In the genomic region with DNA sequence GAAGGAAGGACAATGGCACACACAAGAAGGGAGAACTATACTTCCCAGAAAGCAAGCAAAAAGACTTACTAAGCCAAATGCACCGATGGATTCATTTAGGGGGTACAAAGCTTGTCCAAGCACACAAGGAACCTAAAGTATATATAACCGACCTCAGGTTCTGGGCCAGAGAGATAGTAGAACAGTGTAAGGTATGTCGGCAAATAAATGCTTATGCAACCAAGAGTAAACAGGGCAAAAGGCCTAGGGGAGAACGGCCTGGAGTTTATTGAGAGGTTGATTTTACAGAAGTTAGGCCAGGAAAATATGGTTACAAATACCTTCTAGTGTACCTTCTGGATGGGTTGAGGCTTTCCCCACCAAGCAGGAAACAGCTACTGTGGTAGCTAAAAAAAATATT, we compare ENCODE assay signal across 22 mouse cellular contexts. TPM values are rescaled to one million over a fixed set of nuclear protein-coding genes. Genes with fewer than 3 reads are reported as not detected.
A peak's percentile ranks its signal among the peaks of the same experiment; 100 is the strongest.
DNase-seq lines count a peak whose midpoint lies in the region; ATAC-seq and TF ChIP-seq lines count a peak whose summit lies in the region.
"Had no signal": no experiment of that assay in that cellular context is flagged by ENCODE, and none has a peak within 500 bp of the region (broad histone marks: within the 10 kb centered on the region; RNA-seq: fewer than 3 reads in every experiment).

No protein-coding gene starts in this region.

- H3K27ac ChIP-seq in liver, adult 2 months (replicated peaks; ENCODE audit: insufficient read depth, low read depth, low read length) = peak overlapping the region; percentile 98
- H3K27ac ChIP-seq in liver, embryonic 15.5 days (replicated peaks) = peak overlapping the region; percentile 67
- no peak overlapping the region for H3K27ac ChIP-seq in liver, embryonic 12.5 days
- peak overlapping the region; percentile 84 for H3K27ac ChIP-seq in liver, embryonic 16.5 days (ENCODE audit: low read length)
- no peak overlapping the region for H3K27ac ChIP-seq in liver, embryonic 11.5 days (ENCODE audit: low read depth, low read length)
- H3K27ac ChIP-seq in liver, postnatal 0 days (ENCODE audit: low read depth) = peak overlapping the region; percentile 95

- TF ChIP-seq POLR2A in liver, adult 2 months (IDR thresholded peaks at IDR 0.05; ENCODE audit: extremely low read depth, insufficient read depth, low read length) = no peak

- no peak overlapping the region; the same call in 1 of the 2 replicates for H3K9ac ChIP-seq in liver, adult 2 months (ENCODE audit: low read depth, low read length)
- H3K9ac ChIP-seq in liver, embryonic 15.5 days = no peak overlapping the region
- H3K9ac ChIP-seq in liver, embryonic 12.5 days = no peak overlapping the region
- H3K9ac ChIP-seq in liver, embryonic 16.5 days (ENCODE audit: low read depth, low read length) = no peak overlapping the region
- no peak overlapping the region for H3K9ac ChIP-seq in liver, embryonic 11.5 days (ENCODE audit: low read depth, low read length)
- H3K9ac ChIP-seq in liver, postnatal 0 days (replicated peaks) = no peak overlapping the region

- DNase-seq in liver, adult 2 months (ENCODE audit: extremely low read depth, low read depth, low spot score) = peak; percentile 95
- DNase-seq in liver = no peak
- no peak for DNase-seq in liver, embryonic 11.5 days (ENCODE audit: low spot score)
- DNase-seq in liver, postnatal 0 days = no peak
- no peak for DNase-seq in spleen, postnatal 4 days (ENCODE audit: low spot score in 2 of 2)
- DNase-seq: B cell, adult 2 months; cerebellum, adult 11 months; cerebellum, adult 11-12 months had no signal

- H3K4me3 ChIP-seq in liver, adult 2 months (ENCODE audit: insufficient read depth, low read depth, low read length) = no peak overlapping the region
- no peak overlapping the region for H3K4me3 ChIP-seq in liver, embryonic 15.5 days (replicated peaks)
- no peak overlapping the region for H3K4me3 ChIP-seq in liver, embryonic 12.5 days
- H3K4me3 ChIP-seq in liver, embryonic 16.5 days (ENCODE audit: low read depth, low read length) = no peak overlapping the region
- H3K4me3 ChIP-seq in liver, embryonic 11.5 days (ENCODE audit: low read depth, low read length) = no peak overlapping the region
- no peak overlapping the region for H3K4me3 ChIP-seq in liver, postnatal 0 days (ENCODE audit: low read depth, low read length)

- H3K4me2 ChIP-seq in liver, embryonic 15.5 days = no peak overlapping the region
- no peak overlapping the region for H3K4me2 ChIP-seq in liver, embryonic 12.5 days
- no peak overlapping the region for H3K4me2 ChIP-seq in liver, embryonic 16.5 days (ENCODE audit: low read depth, low read length)
- no peak overlapping the region for H3K4me2 ChIP-seq in liver, embryonic 11.5 days
- H3K4me2 ChIP-seq in liver, postnatal 0 days (ENCODE audit: low read depth, low read length) = 0 out of 2 replicates have a peak overlapping the region, but pooled peaks have one; percentile 26

- H3K27me3 ChIP-seq in liver, adult 2 months (ENCODE audit: control insufficient read depth, insufficient read depth, low read length) = no peaks in the 10 kb centered on the region
- H3K27me3 ChIP-seq in liver, embryonic 15.5 days = no peaks in the 10 kb centered on the region
- H3K27me3 ChIP-seq in liver, embryonic 12.5 days (replicated peaks) = no peaks in the 10 kb centered on the region
- H3K27me3 ChIP-seq in liver, embryonic 16.5 days (ENCODE audit: control insufficient read depth, insufficient read depth, low read depth, low read length) = no peaks in the 10 kb centered on the region
- H3K27me3 ChIP-seq in liver, embryonic 11.5 days (replicated peaks; ENCODE audit: control insufficient read depth, insufficient read depth, low read length) = no peaks in the 10 kb centered on the region; the same call in 1 of the 2 replicates
- H3K27me3 ChIP-seq in liver, postnatal 0 days (ENCODE audit: insufficient read depth, low read length) = no peaks in the 10 kb centered on the region

- TF ChIP-seq CTCF in liver, adult 2 months (IDR thresholded peaks at IDR 0.05; ENCODE audit: low read depth, low read length) = no peak
- no peak for TF ChIP-seq CTCF in liver, postnatal 0 days (IDR thresholded peaks at IDR 0.05; ENCODE audit: low read depth)

- H3K79me2 ChIP-seq in liver, adult 2 months (ENCODE audit: control insufficient read depth, insufficient read depth, low read length) = peaks cover 6% of the 10 kb centered on the region; the same call in 1 of the 2 replicates

- peak; percentile 40 for TF ChIP-seq EP300 in liver, postnatal 0 days (IDR thresholded peaks at IDR 0.05; ENCODE audit: low read depth)

- WGBS in liver, adult 2 months = 25% methylated on average over 4 of the region's 4 CpGs
- 60% methylated on average over 4 of the region's 4 CpGs for WGBS in liver, embryonic 15.5 days (ENCODE audit: insufficient replicate concordance)
- 57% methylated on average over 4 of the region's 4 CpGs for WGBS in liver, embryonic 12.5 days (ENCODE audit: insufficient replicate concordance)
- 55% methylated on average over 4 of the region's 4 CpGs for WGBS in liver, embryonic 16.5 days (ENCODE audit: insufficient replicate concordance)
- 70% methylated on average over 4 of the region's 4 CpGs for WGBS in liver, embryonic 11.5 days
- 61% methylated on average over 4 of the region's 4 CpGs for WGBS in liver, postnatal 0 days (ENCODE audit: insufficient replicate concordance)

- peaks cover 20% of the 10 kb centered on the region for H3K4me1 ChIP-seq in liver, adult 2 months (ENCODE audit: control insufficient read depth, insufficient read depth, low read length)
- no peaks in the 10 kb centered on the region for H3K4me1 ChIP-seq in liver, embryonic 15.5 days (replicated peaks)
- H3K4me1 ChIP-seq in liver, embryonic 12.5 days = no peaks in the 10 kb centered on the region
- no peaks in the 10 kb centered on the region; the same call in 1 of the 2 replicates for H3K4me1 ChIP-seq in liver, embryonic 16.5 days (ENCODE audit: control insufficient read depth, low read depth, low read length)
- H3K4me1 ChIP-seq in liver, embryonic 11.5 days (replicated peaks; ENCODE audit: control insufficient read depth, insufficient read depth, low read length) = no peaks in the 10 kb centered on the region
- peaks cover 5% of the 10 kb centered on the region; the same call in 1 of the 2 replicates for H3K4me1 ChIP-seq in liver, postnatal 0 days (ENCODE audit: insufficient read depth)

- no peaks in the 10 kb centered on the region for H3K36me3 ChIP-seq in liver, adult 2 months (ENCODE audit: control insufficient read depth, insufficient read depth, low read length)
- no peaks in the 10 kb centered on the region for H3K36me3 ChIP-seq in liver, embryonic 15.5 days (replicated peaks)
- H3K36me3 ChIP-seq in liver, embryonic 12.5 days = no peaks in the 10 kb centered on the region
- no peaks in the 10 kb centered on the region for H3K36me3 ChIP-seq in liver, embryonic 16.5 days (ENCODE audit: control insufficient read depth, insufficient read depth)
- no peaks in the 10 kb centered on the region for H3K36me3 ChIP-seq in liver, embryonic 11.5 days (ENCODE audit: control insufficient read depth, insufficient read depth, low read length)
- H3K36me3 ChIP-seq in liver, postnatal 0 days (replicated peaks; ENCODE audit: insufficient read depth, low read length) = no peaks in the 10 kb centered on the region
- H3K36me3 ChIP-seq: G1E had no signal

- ATAC-seq in liver, embryonic 15.5 days (ENCODE audit: insufficient read depth) = peak; percentile 56; the same call in 1 of the 2 replicates
- no peak for ATAC-seq in liver, embryonic 12.5 days
- peak; percentile 82 for ATAC-seq in liver, embryonic 16.5 days (ENCODE audit: low read depth)
- no peak for ATAC-seq in liver, embryonic 11.5 days (replicated peaks; ENCODE audit: low FRiP score)
- peak; percentile 85 for ATAC-seq in liver, postnatal 0 days
- ATAC-seq: activated CD4-positive, CD25-positive, alpha-beta regulatory T cell, adult 4 months; CD4-positive, CD25-positive, alpha-beta regulatory T cell, adult 4 months; Patski had no signal

- H3K9me3 ChIP-seq in liver, embryonic 15.5 days (replicated peaks) = no peaks in the 10 kb centered on the region
- H3K9me3 ChIP-seq in liver, embryonic 12.5 days (replicated peaks) = no peaks in the 10 kb centered on the region
- H3K9me3 ChIP-seq in liver, embryonic 16.5 days (replicated peaks; ENCODE audit: control insufficient read depth, low read length) = no peaks in the 10 kb centered on the region
- no peaks in the 10 kb centered on the region for H3K9me3 ChIP-seq in liver, embryonic 11.5 days (ENCODE audit: control insufficient read depth, low read length)
- no peaks in the 10 kb centered on the region for H3K9me3 ChIP-seq in liver, postnatal 0 days (ENCODE audit: low read length)
- H3K9me3 ChIP-seq: G1E had no signal

RNA-seq across cellular contexts. Expression of gene Apol7a, which starts 21.5 kb away (rescaled TPM):
- 104 and 121 TPM in 2 replicates for total RNA-seq in liver, adult 2 months (2014; rRNA removed)
- 89.7 and 93.2 TPM in 2 replicates for polyA plus RNA-seq in liver, adult 2 months (2012; rRNA removed)
- polyA plus RNA-seq in liver, embryonic 15.5 days (2015; fragmentation: Nextera tagmentation; extraction: Ambion mirVana) = 1.8 and 2.6 TPM in 2 replicates
- 0.10 and 0.11 TPM in 2 replicates for polyA plus RNA-seq in liver, embryonic 12.5 days (2016; fragmentation: Nextera tagmentation; extraction: Ambion mirVana)
- polyA plus RNA-seq in liver, embryonic 16.5 days (2015; fragmentation: Nextera tagmentation; extraction: Ambion mirVana) = 3.9 and 7.3 TPM in 2 replicates
- not detected in 2 replicates for polyA plus RNA-seq in liver, embryonic 11.5 days (2014; fragmentation: Nextera tagmentation; extraction: Ambion mirVana)
- 17.6 and 20.8 TPM in 2 replicates for polyA plus RNA-seq in liver, postnatal 0 days (2015; fragmentation: Nextera tagmentation; extraction: Ambion mirVana)
- total RNA-seq: adrenal gland, postnatal 25 days; adrenal gland, postnatal 36 days; CH12.LX; MEL had no signal
- polyA plus RNA-seq: activated CD4-positive, CD25-positive, alpha-beta regulatory T cell, adult 4 months; adrenal gland, adult 2 months; brain, embryonic 14.5 days; CD4-positive, CD25-positive, alpha-beta regulatory T cell, adult 4 months; G1E; Patski had no signal

RNA-seq across cellular contexts. Expression of gene Apol9a, which starts 33.5 kb away (rescaled TPM):
- 59.3 and 69.5 TPM in 2 replicates for total RNA-seq in liver, adult 2 months (2014; rRNA removed)
- 44.3 and 80.3 TPM in 2 replicates for polyA plus RNA-seq in liver, adult 2 months (2012; rRNA removed)
- polyA plus RNA-seq in liver, embryonic 15.5 days (2015; fragmentation: Nextera tagmentation; extraction: Ambion mirVana) = 0.07 TPM in 1 of 2 replicates, not detected in the other
- not detected in 2 replicates for polyA plus RNA-seq in liver, embryonic 12.5 days (2016; fragmentation: Nextera tagmentation; extraction: Ambion mirVana)
- polyA plus RNA-seq in liver, embryonic 16.5 days (2015; fragmentation: Nextera tagmentation; extraction: Ambion mirVana) = 0.15 TPM in 1 of 2 replicates, not detected in the other
- polyA plus RNA-seq in liver, embryonic 11.5 days (2014; fragmentation: Nextera tagmentation; extraction: Ambion mirVana) = not detected in 2 replicates
- 0.34 and 0.81 TPM in 2 replicates for polyA plus RNA-seq in liver, postnatal 0 days (2015; fragmentation: Nextera tagmentation; extraction: Ambion mirVana)
- total RNA-seq: CH12.LX, ES-E14, MEL had no signal
- polyA plus RNA-seq: G1E had no signal

Comparison
In these comparisons a context has a peak if more than half of its experiments do, and no peak if none do; other contexts are left out.
1. H3K27ac ChIP-seq: peak in liver, adult 2 months (single experiment), liver, embryonic 15.5 days (single experiment), liver, embryonic 16.5 days (single experiment) and liver, postnatal 0 days (single experiment); none in liver, embryonic 12.5 days (single experiment) and liver, embryonic 11.5 days (single experiment).
2. ATAC-seq: peak in liver, embryonic 15.5 days (single experiment), liver, embryonic 16.5 days (single experiment) and liver, postnatal 0 days (single experiment); none in liver, embryonic 12.5 days (single experiment) and liver, embryonic 11.5 days (single experiment).
3. RNA of gene Apol9a, which starts 33.5 kb away (polyA plus RNA-seq): 44.3 to 80.3 TPM in liver, adult 2 months; 0.34 to 0.81 TPM in liver, postnatal 0 days, 0.07 TPM in liver, embryonic 15.5 days, 0.15 TPM in liver, embryonic 16.5 days, not detected in liver, embryonic 12.5 days and not detected in liver, embryonic 11.5 days; every median in the first group is over 10 times any median in the second.